Mouse (Mus musculus): Measurements from ENCODE around the gene Tbx2. TPM values are rescaled to one million over a fixed set of nuclear protein-coding genes. Genes with fewer than 3 reads are reported as not detected.

The Tbx2 gene
- polyA plus RNA-seq, 1 experiment from 2014 or later: 0.79 TPM

- WGBS: 1% methylated on average over 32 of the region's 32 CpGs
- H3K27ac ChIP-seq (ENCODE audit: low read depth, low read length): no peak overlapping the region
- H3K4me1 ChIP-seq (ENCODE audit: control insufficient read depth, insufficient read depth, low read length): peaks cover 19% of the 10 kb centered on the region
- no peak overlapping the region for H3K4me2 ChIP-seq
- no peak overlapping the region for H3K9ac ChIP-seq (ENCODE audit: low read length)
- DNase-seq (ENCODE audit: low spot score, missing footprints) (peak; percentile 97), ATAC-seq (ENCODE audit: low FRiP score) (no peak)
- no peaks in the 10 kb centered on the region for H3K36me3 ChIP-seq (ENCODE audit: control insufficient read depth, insufficient read depth, low read length)
- no peak overlapping the region for H3K4me3 ChIP-seq (ENCODE audit: low read depth, low read length)
- no peaks in the 10 kb centered on the region for H3K9me3 ChIP-seq (ENCODE audit: control insufficient read depth, low read length)
- peaks cover 100% of the 10 kb centered on the region for H3K27me3 ChIP-seq (ENCODE audit: control insufficient read depth, insufficient read depth, low read length)
Measured at GRCm38 (mm10) chr11:85836523-85837290, 4.4 kb downstream of the Tbx2 start.

- no peak overlapping the region for H3K4me3 ChIP-seq (ENCODE audit: low read depth, low read length)
- ATAC-seq (ENCODE audit: low FRiP score): no peak
- H3K9ac ChIP-seq (ENCODE audit: low read length): no peak overlapping the region
- no peaks in the 10 kb centered on the region for H3K9me3 ChIP-seq (ENCODE audit: control insufficient read depth, low read length)
- H3K27me3 ChIP-seq (ENCODE audit: control insufficient read depth, insufficient read depth, low read length): peaks cover 100% of the 10 kb centered on the region
- under 1% methylated on average over 18 of the region's 18 CpGs for WGBS
- H3K4me2 ChIP-seq: no peak overlapping the region
- peaks cover 17% of the 10 kb centered on the region for H3K4me1 ChIP-seq (ENCODE audit: control insufficient read depth, insufficient read depth, low read length)
- DNase-seq (ENCODE audit: low spot score, missing footprints): no peak
- no peaks in the 10 kb centered on the region for H3K36me3 ChIP-seq (ENCODE audit: control insufficient read depth, insufficient read depth, low read length)
- H3K27ac ChIP-seq (ENCODE audit: low read depth, low read length): no peak overlapping the region
Measured at GRCm38 (mm10) chr11:85837291-85837647, 4.9 kb downstream of the Tbx2 start.

GRCm38 (mm10) chr11:85837648-85838423 is 5.5 kb downstream of the Tbx2 start:
- 0 out of 2 replicates have a peak overlapping the region, but pooled peaks have one; percentile 7 for H3K9ac ChIP-seq (ENCODE audit: low read length)
- H3K4me2 ChIP-seq: peak overlapping the region; percentile 7; the same call in 1 of the 2 replicates
- under 1% methylated on average over 65 of the region's 67 CpGs for WGBS

GRCm38 (mm10) chr11:85838424-85839257 is 6.3 kb downstream of the Tbx2 start:
- Histone ChIP-seq H3K27ac (ENCODE audit: low read depth, low read length) (no peak overlapping the region), H3K4me3 (ENCODE audit: low read depth, low read length) (no peak overlapping the region), H3K27me3 (ENCODE audit: control insufficient read depth, insufficient read depth, low read length) (peaks cover 100% of the 10 kb centered on the region), H3K9me3 (ENCODE audit: control insufficient read depth, low read length) (no peaks in the 10 kb centered on the region), H3K4me1 (ENCODE audit: control insufficient read depth, insufficient read depth, low read length) (peaks cover 10% of the 10 kb centered on the region; the same call in 1 of the 2 replicates), H3K9ac (ENCODE audit: low read length) (no peak overlapping the region), H3K36me3 (ENCODE audit: control insufficient read depth, insufficient read depth, low read length) (no peaks in the 10 kb centered on the region), H3K4me2 (no peak overlapping the region)
- no peak for ATAC-seq (ENCODE audit: low FRiP score)
- 2% methylated on average over 20 of the region's 20 CpGs for WGBS
- peak; percentile 97 for DNase-seq (ENCODE audit: low spot score, missing footprints)

More at GRCm38 (mm10) chr11:85837648-85838423, 5.5 kb downstream of the Tbx2 start:
- Histone ChIP-seq H3K9me3 (ENCODE audit: control insufficient read depth, low read length) (no peaks in the 10 kb centered on the region), H3K27ac (ENCODE audit: low read depth, low read length) (no peak overlapping the region), H3K36me3 (ENCODE audit: control insufficient read depth, insufficient read depth, low read length) (no peaks in the 10 kb centered on the region), H3K4me3 (ENCODE audit: low read depth, low read length) (peak overlapping the region; percentile 9; the same call in 1 of the 2 replicates), H3K27me3 (ENCODE audit: control insufficient read depth, insufficient read depth, low read length) (peaks cover 100% of the 10 kb centered on the region), H3K4me1 (ENCODE audit: control insufficient read depth, insufficient read depth, low read length) (peaks cover 13% of the 10 kb centered on the region)
- ATAC-seq (ENCODE audit: low FRiP score) (no peak), DNase-seq (ENCODE audit: low spot score, missing footprints) (peak; percentile 98)

GRCm38 (mm10) chr11:85839258-85840030 is 7.1 kb downstream of the Tbx2 start:
- Histone ChIP-seq H3K9me3 (ENCODE audit: control insufficient read depth, low read length) (no peaks in the 10 kb centered on the region), H3K36me3 (ENCODE audit: control insufficient read depth, insufficient read depth, low read length) (no peaks in the 10 kb centered on the region), H3K27ac (ENCODE audit: low read depth, low read length) (no peak overlapping the region), H3K4me3 (ENCODE audit: low read depth, low read length) (no peak overlapping the region), H3K4me2 (no peak overlapping the region), H3K9ac (ENCODE audit: low read length) (no peak overlapping the region), H3K27me3 (ENCODE audit: control insufficient read depth, insufficient read depth, low read length) (peaks cover 93% of the 10 kb centered on the region), H3K4me1 (ENCODE audit: control insufficient read depth, insufficient read depth, low read length) (peaks cover 10% of the 10 kb centered on the region; the same call in 1 of the 2 replicates)
- peak; percentile 92 for DNase-seq (ENCODE audit: low spot score, missing footprints)
- 4% methylated on average over 7 of the region's 7 CpGs for WGBS
- no peak for ATAC-seq (ENCODE audit: low FRiP score)

GRCm38 (mm10) chr11:85840031-85840802 is 7.9 kb downstream of the Tbx2 start:
- Histone ChIP-seq H3K4me1 (ENCODE audit: control insufficient read depth, insufficient read depth, low read length) (peaks cover 10% of the 10 kb centered on the region; the same call in 1 of the 2 replicates), H3K36me3 (ENCODE audit: control insufficient read depth, insufficient read depth, low read length) (no peaks in the 10 kb centered on the region), H3K27me3 (ENCODE audit: control insufficient read depth, insufficient read depth, low read length) (peaks cover 91% of the 10 kb centered on the region), H3K27ac (ENCODE audit: low read depth, low read length) (no peak overlapping the region), H3K9me3 (ENCODE audit: control insufficient read depth, low read length) (no peaks in the 10 kb centered on the region), H3K4me2 (no peak overlapping the region), H3K9ac (ENCODE audit: low read length) (no peak overlapping the region), H3K4me3 (ENCODE audit: low read depth, low read length) (peak overlapping the region; percentile 8; the same call in 1 of the 2 replicates)
- WGBS: 2% methylated on average over 27 of the region's 27 CpGs
- ATAC-seq (ENCODE audit: low FRiP score) (no peak), DNase-seq (ENCODE audit: low spot score, missing footprints) (peak; percentile 97)

GRCm38 (mm10) chr11:85840803-85841145 is 8.4 kb downstream of the Tbx2 start:
- Histone ChIP-seq H3K4me1 (ENCODE audit: control insufficient read depth, insufficient read depth, low read length) (peaks cover 10% of the 10 kb centered on the region; the same call in 1 of the 2 replicates), H3K27ac (ENCODE audit: low read depth, low read length) (no peak overlapping the region), H3K27me3 (ENCODE audit: control insufficient read depth, insufficient read depth, low read length) (peaks cover 91% of the 10 kb centered on the region), H3K9ac (ENCODE audit: low read length) (no peak overlapping the region), H3K4me3 (ENCODE audit: low read depth, low read length) (peak overlapping the region; percentile 8; the same call in 1 of the 2 replicates), H3K9me3 (ENCODE audit: control insufficient read depth, low read length) (no peaks in the 10 kb centered on the region), H3K4me2 (no peak overlapping the region), H3K36me3 (ENCODE audit: control insufficient read depth, insufficient read depth, low read length) (no peaks in the 10 kb centered on the region)
- ATAC-seq (ENCODE audit: low FRiP score): no peak
- peak; percentile 96 for DNase-seq (ENCODE audit: low spot score, missing footprints)
- WGBS: 2% methylated on average over 21 of the region's 21 CpGs
